Mouse (Mus musculus) left cerebral cortex, adult 9 months (tissue): ENCODE results near the gene Cstb.

Experiments used
- DNase-seq, 2 experiments: peaks; one replicate each; pipeline ENCODE4 v3.0.0; 2022; ENCODE audit warnings: low spot score in 2 of 2

Gene Cstb

GRCm38 (mm10) chr10:78460463-78460862, 35.0 kb downstream of the Cstb start:
- DNase-seq = no peak

- DNase-seq = no peak
Observed at GRCm38 (mm10) chr10:78461767-78462166, 36.3 kb downstream of the Cstb start.

- DNase-seq = no peak
Observed at GRCm38 (mm10) chr10:78462945-78463768, 37.7 kb downstream of the Cstb start.

DNA sequence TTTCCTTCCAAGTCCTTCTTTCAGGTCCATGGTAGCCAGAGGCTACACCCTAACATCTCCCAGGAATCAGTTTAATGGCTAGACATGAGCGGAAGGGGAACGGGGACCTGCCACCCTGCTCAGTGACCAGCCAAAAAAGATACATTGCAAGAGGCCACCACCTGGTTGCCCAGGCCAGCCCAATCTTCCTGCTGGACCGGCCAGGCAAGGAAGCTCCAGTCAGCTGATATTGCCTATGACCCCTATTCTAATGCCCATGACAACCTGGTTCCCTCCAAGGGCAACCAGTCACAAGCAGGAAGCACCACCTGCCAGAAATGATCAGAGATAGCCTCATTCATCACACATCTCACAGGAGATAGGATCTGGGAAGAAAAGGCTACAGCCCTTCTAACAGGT, 38.3 kb downstream of the Cstb start:
- no peak for DNase-seq

DNA sequence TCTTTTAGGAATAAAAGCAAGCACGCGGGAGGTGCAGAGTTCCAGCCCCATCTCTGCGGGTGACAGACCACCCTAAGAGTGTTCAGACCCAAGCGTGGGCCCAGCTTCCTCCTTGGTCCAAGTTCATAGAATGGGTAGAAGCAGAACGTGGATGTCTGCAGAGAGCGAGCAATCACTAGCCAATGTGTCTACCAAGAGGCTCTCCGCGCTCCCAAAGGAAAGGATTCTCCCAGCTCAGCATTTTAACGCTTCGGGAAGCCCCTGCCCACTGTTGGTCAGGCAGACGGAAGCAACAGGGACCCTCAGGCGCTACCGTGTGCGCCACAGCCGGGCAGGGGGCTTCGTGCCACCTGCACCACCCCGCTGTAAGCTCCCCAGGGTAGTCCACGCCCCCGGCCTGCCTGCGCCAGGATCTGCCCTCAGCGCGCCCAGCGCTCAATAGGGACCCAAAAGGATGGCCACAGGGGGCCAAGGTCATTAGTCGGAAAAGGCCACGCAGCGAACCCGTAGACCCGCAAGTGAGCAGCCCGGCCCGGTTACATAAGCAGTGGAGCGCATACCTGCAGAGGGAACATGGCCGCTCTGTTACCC, 38.8 kb downstream of the Cstb start:
- no peak for DNase-seq

- peak; percentile 96 to 97 for DNase-seq
Observed at GRCm38 (mm10) chr10:78464792-78465207, 39.3 kb downstream of the Cstb start, which contains the start of gene Pdxk. TSS of gene Pdxk (minus strand) at chr10:78464975.

DNA sequence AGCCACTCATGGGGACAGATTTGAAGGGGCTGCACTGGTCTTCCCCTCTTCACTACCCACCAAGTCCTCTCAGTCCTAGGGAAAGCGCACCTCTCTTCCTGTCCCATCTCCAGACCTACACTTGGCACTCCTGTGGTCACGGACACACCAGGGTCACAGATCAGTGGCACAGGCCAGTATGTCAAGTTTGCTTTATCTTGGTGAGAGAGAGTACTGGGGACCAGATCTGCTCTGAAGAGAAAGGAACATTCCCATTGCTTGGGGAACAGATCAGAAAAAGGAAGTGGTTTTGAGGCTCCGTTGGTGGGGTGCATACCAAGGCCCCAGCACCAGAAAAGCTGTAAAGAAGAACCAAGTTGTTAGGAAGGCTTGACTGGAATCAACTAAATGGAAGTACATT, 40.0 kb downstream of the Cstb start:
- DNase-seq = no peak

DNA sequence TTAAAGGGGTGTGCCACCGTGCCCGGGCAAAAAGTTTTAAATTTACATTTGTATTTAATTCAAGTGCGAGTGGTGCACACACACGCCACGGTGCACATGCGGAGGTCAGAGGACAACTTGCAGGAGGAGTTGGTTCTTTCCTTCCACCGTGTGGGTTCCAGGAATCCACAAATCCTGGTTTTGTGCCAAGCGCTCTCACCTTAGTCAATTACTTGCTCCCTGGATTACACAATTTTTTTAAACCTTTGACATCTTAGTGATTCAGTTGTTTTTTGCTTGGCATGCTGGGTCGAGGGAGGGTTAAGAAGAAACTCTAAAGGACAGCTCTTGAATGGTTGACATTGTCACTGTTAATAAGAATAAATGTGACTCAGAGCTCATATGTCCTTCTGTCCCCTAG, 41.2 kb downstream of the Cstb start:
- DNase-seq = no peak

- DNase-seq = no peak
Observed at GRCm38 (mm10) chr10:78467761-78468310, 42.4 kb downstream of the Cstb start.

- DNase-seq = peak in 1 of 2 experiments; percentile 46
Observed at GRCm38 (mm10) chr10:78470582-78471313, 45.3 kb downstream of the Cstb start.

- DNase-seq = no peak
Observed at GRCm38 (mm10) chr10:78472046-78472445, 46.6 kb downstream of the Cstb start.

- DNase-seq = no peak
Observed at GRCm38 (mm10) chr10:78473434-78473833, 48.0 kb downstream of the Cstb start.

DNA sequence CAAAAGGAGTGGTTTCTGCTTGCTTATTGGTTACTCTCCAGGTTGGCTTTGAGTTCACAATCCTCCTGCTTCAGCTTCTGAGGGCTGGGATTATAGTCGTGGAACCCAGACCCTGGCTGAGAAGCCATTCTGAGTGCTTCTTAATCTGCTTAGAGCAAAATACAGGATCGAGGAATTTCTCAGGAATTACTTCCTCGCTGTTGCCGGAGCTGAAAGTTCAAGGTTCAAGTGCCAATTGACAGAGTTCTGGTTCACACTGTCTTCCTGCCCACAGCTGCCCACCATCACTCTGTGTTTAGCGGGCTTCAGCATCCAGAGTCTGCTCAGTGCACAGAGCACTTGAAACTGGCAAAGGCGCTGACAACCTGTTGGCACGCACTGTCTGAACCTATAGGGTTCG, 49.3 kb downstream of the Cstb start:
- DNase-seq = no peak

DNA sequence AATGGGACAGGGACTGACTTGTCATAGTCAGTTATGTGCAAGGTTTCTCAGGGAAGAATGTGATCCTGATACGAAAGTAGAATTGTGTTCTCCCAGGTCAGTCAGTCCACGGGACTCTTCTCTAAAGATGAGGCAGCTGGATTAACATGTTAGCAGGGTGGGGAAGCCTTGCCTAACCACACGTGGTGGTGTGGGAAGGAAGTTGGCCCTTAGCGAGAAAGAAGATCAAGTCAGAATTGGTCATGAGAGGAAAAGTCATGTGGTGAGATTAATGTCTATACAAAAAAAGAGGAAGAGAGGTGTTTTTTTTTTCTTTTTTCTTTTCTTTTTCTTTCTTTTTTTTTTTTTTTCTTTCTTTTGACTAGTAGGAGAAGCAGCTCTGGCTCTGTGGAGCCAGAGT, 51.4 kb downstream of the Cstb start:
- DNase-seq = no peak
